Mouse (Mus musculus) thymus, postnatal 25 days (tissue): Measurements from ENCODE around the gene Nek4.

Source experiments
- DNase-seq: peaks from one replicate; pipeline ENCODE4 v3.0.0; 2022

Nek4 gene

GRCm38 (mm10) chr14:30951154-30951825 is at the start of gene Nek4:
Nek4 (plus strand) TSS chr14:30951377.
- DNase-seq, result peak; percentile 97

GRCm38 (mm10) chr14:30902628-30903027 is 48.5 kb upstream of the Nek4 start:
- no peak for DNase-seq

GRCm38 (mm10) chr14:30903036-30903435 is 48.1 kb upstream of the Nek4 start:
- no peak for DNase-seq

- DNase-seq, result no peak
Observed at GRCm38 (mm10) chr14:30904307-30904706, 46.9 kb upstream of the Nek4 start.

- DNase-seq, result no peak
Observed at GRCm38 (mm10) chr14:30906001-30906400, 45.2 kb upstream of the Nek4 start.

- no peak for DNase-seq
Observed at GRCm38 (mm10) chr14:30907814-30908265, 43.3 kb upstream of the Nek4 start.

GRCm38 (mm10) chr14:30911141-30911540 is 40.0 kb upstream of the Nek4 start:
- DNase-seq, result no peak

- DNase-seq, result no peak
Observed at GRCm38 (mm10) chr14:30912641-30913040, 38.5 kb upstream of the Nek4 start.

GRCm38 (mm10) chr14:30913404-30913803 is 37.8 kb upstream of the Nek4 start:
- DNase-seq, result no peak

GRCm38 (mm10) chr14:30916516-30916915 is 34.7 kb upstream of the Nek4 start:
- DNase-seq, result no peak

GRCm38 (mm10) chr14:30922053-30922670 is 29.0 kb upstream of the Nek4 start:
- DNase-seq, result no peak

- DNase-seq, result no peak
Observed at GRCm38 (mm10) chr14:30923375-30924105, 27.6 kb upstream of the Nek4 start, which contains the start of gene Itih3. Itih3 (minus strand) TSS chr14:30923760.

GRCm38 (mm10) chr14:30925492-30925891 is 25.7 kb upstream of the Nek4 start:
- no peak for DNase-seq

- DNase-seq, result no peak
Observed at GRCm38 (mm10) chr14:30930386-30930785, 20.8 kb upstream of the Nek4 start.

- no peak for DNase-seq
Observed at GRCm38 (mm10) chr14:30933351-30933750, 17.8 kb upstream of the Nek4 start.

- DNase-seq, result no peak
Observed at GRCm38 (mm10) chr14:30942254-30942653, 8.9 kb upstream of the Nek4 start.

GRCm38 (mm10) chr14:30943038-30943437 is 8.1 kb upstream of the Nek4 start, which contains the start of gene Itih1:
Itih1 (minus strand) TSS chr14:30943289.
- DNase-seq, result no peak

GRCm38 (mm10) chr14:30943860-30944674 is 7.1 kb upstream of the Nek4 start:
- peak; percentile 58 for DNase-seq

GRCm38 (mm10) chr14:30944745-30945144 is 6.4 kb upstream of the Nek4 start:
- no peak for DNase-seq

- no peak for DNase-seq
Observed at GRCm38 (mm10) chr14:30949986-30950385, 1.2 kb upstream of the Nek4 start.

GRCm38 (mm10) chr14:30958517-30958916 is 7.3 kb downstream of the Nek4 start:
- DNase-seq, result no peak

- no peak for DNase-seq
Observed at GRCm38 (mm10) chr14:30959031-30959430, 7.9 kb downstream of the Nek4 start.

- no peak for DNase-seq
Observed at GRCm38 (mm10) chr14:30960366-30960765, 9.2 kb downstream of the Nek4 start.
